Mouse (Mus musculus): ENCODE measurements around the gene Shisa5. TPM values are rescaled to one million over a fixed set of nuclear protein-coding genes. Genes with fewer than 3 reads are reported as not detected.

The Shisa5 gene
- polyA plus RNA-seq, 1 experiment, result 675 TPM

- WGBS, result 75% methylated on average over 7 of the region's 7 CpGs
- H3K4me3 ChIP-seq (ENCODE audit: low read depth, low read length), result no peak overlapping the region
- H3K4me1 ChIP-seq (ENCODE audit: control insufficient read depth, insufficient read depth, insufficient read length, low read length), result 0 out of 2 replicates have a peak, but pooled peaks cover 4% of the 10 kb centered on the region
- H3K27me3 ChIP-seq (ENCODE audit: control insufficient read depth, insufficient read depth, low read length), result no peaks in the 10 kb centered on the region
- H3K36me3 ChIP-seq (ENCODE audit: control insufficient read depth, insufficient read depth, low read length), result no peaks in the 10 kb centered on the region
- H3K27ac ChIP-seq (ENCODE audit: insufficient read depth, low read depth, low read length), result no peak overlapping the region
- TF ChIP-seq POLR2A (IDR thresholded peaks at IDR 0.05; ENCODE audit: low read depth, low read length), result no peak
- TF ChIP-seq CTCF (IDR thresholded peaks at IDR 0.05; ENCODE audit: extremely low read depth, insufficient read length, insufficient replicate concordance, low read depth, low read length), result no peak
Measured at GRCm38 (mm10) chr9:109103250-109103649, 64.9 kb downstream of the Shisa5 start.

- Histone ChIP-seq H3K4me3 (ENCODE audit: low read depth, low read length) (no peak overlapping the region), H3K4me1 (ENCODE audit: control insufficient read depth, insufficient read depth, insufficient read length, low read length) (0 out of 2 replicates have a peak, but pooled peaks cover 4% of the 10 kb centered on the region), H3K27me3 (ENCODE audit: control insufficient read depth, insufficient read depth, low read length) (no peaks in the 10 kb centered on the region), H3K36me3 (ENCODE audit: control insufficient read depth, insufficient read depth, low read length) (no peaks in the 10 kb centered on the region), H3K27ac (ENCODE audit: insufficient read depth, low read depth, low read length) (no peak overlapping the region)
- 90% methylated on average over 9 of the region's 9 CpGs for WGBS
- TF ChIP-seq CTCF (IDR thresholded peaks at IDR 0.05; ENCODE audit: extremely low read depth, insufficient read length, insufficient replicate concordance, low read depth, low read length) (no peak), POLR2A (IDR thresholded peaks at IDR 0.05; ENCODE audit: low read depth, low read length) (no peak)
Measured at GRCm38 (mm10) chr9:109104083-109104482, 65.7 kb downstream of the Shisa5 start.

- Histone ChIP-seq H3K4me3 (ENCODE audit: low read depth, low read length) (no peak overlapping the region), H3K27me3 (ENCODE audit: control insufficient read depth, insufficient read depth, low read length) (no peaks in the 10 kb centered on the region), H3K27ac (ENCODE audit: insufficient read depth, low read depth, low read length) (no peak overlapping the region), H3K36me3 (ENCODE audit: control insufficient read depth, insufficient read depth, low read length) (no peaks in the 10 kb centered on the region), H3K4me1 (ENCODE audit: control insufficient read depth, insufficient read depth, insufficient read length, low read length) (0 out of 2 replicates have a peak, but pooled peaks cover 4% of the 10 kb centered on the region)
- 61% methylated on average over 12 of the region's 12 CpGs for WGBS
- TF ChIP-seq POLR2A (IDR thresholded peaks at IDR 0.05; ENCODE audit: low read depth, low read length), result no peak
- no peak for TF ChIP-seq CTCF (IDR thresholded peaks at IDR 0.05; ENCODE audit: extremely low read depth, insufficient read length, insufficient replicate concordance, low read depth, low read length)
Measured at GRCm38 (mm10) chr9:109105011-109105410, 66.6 kb downstream of the Shisa5 start.

GRCm38 (mm10) chr9:109105648-109106047 lies 67.3 kb downstream of the Shisa5 start:
- Histone ChIP-seq H3K4me3 (ENCODE audit: low read depth, low read length) (no peak overlapping the region), H3K27ac (ENCODE audit: insufficient read depth, low read depth, low read length) (no peak overlapping the region), H3K27me3 (ENCODE audit: control insufficient read depth, insufficient read depth, low read length) (no peaks in the 10 kb centered on the region), H3K36me3 (ENCODE audit: control insufficient read depth, insufficient read depth, low read length) (no peaks in the 10 kb centered on the region), H3K4me1 (ENCODE audit: control insufficient read depth, insufficient read depth, insufficient read length, low read length) (0 out of 2 replicates have a peak, but pooled peaks cover 4% of the 10 kb centered on the region)
- 49% methylated on average over 12 of the region's 12 CpGs for WGBS
- no peak for TF ChIP-seq POLR2A (IDR thresholded peaks at IDR 0.05; ENCODE audit: low read depth, low read length)
- no peak for TF ChIP-seq CTCF (IDR thresholded peaks at IDR 0.05; ENCODE audit: extremely low read depth, insufficient read length, insufficient replicate concordance, low read depth, low read length)

GRCm38 (mm10) chr9:109107341-109107740 lies 69.0 kb downstream of the Shisa5 start:
- H3K4me3 ChIP-seq (ENCODE audit: low read depth, low read length), result no peak overlapping the region
- H3K4me1 ChIP-seq (ENCODE audit: control insufficient read depth, insufficient read depth, insufficient read length, low read length), result 0 out of 2 replicates have a peak, but pooled peaks cover 4% of the 10 kb centered on the region
- H3K27ac ChIP-seq (ENCODE audit: insufficient read depth, low read depth, low read length), result no peak overlapping the region
- H3K36me3 ChIP-seq (ENCODE audit: control insufficient read depth, insufficient read depth, low read length), result no peaks in the 10 kb centered on the region
- H3K27me3 ChIP-seq (ENCODE audit: control insufficient read depth, insufficient read depth, low read length), result no peaks in the 10 kb centered on the region
- 84% methylated on average over 6 of the region's 6 CpGs for WGBS
- TF ChIP-seq CTCF (IDR thresholded peaks at IDR 0.05; ENCODE audit: extremely low read depth, insufficient read length, insufficient replicate concordance, low read depth, low read length) (no peak), POLR2A (IDR thresholded peaks at IDR 0.05; ENCODE audit: low read depth, low read length) (no peak)

Other genes with a start within 250 kb of the Shisa5 start
- 13.5 and 18.1 TPM in 2 replicates for gene Nckipsd, start 230.2 kb upstream of the Shisa5 start, polyA plus RNA-seq (2012; rRNA removed)
- gene Celsr3, start 212.2 kb upstream of the Shisa5 start, polyA plus RNA-seq (2012; rRNA removed), result 1.5 and 1.7 TPM in 2 replicates
- 734 and 815 TPM in 2 replicates for gene Slc26a6, start 185.3 kb upstream of the Shisa5 start, polyA plus RNA-seq (2012; rRNA removed)
- 33.6 and 39.0 TPM in 2 replicates for gene Tmem89, start 123.9 kb upstream of the Shisa5 start, polyA plus RNA-seq (2012; rRNA removed)
- gene Uqcrc1, start 101.9 kb upstream of the Shisa5 start, polyA plus RNA-seq (2012; rRNA removed), result 991 and 1,216 TPM in 2 replicates
- 3.4 and 9.7 TPM in 2 replicates for gene Col7a1, start 85.0 kb upstream of the Shisa5 start, polyA plus RNA-seq (2012; rRNA removed)
- 0.23 and 0.56 TPM in 2 replicates for gene Ucn2, start 52.6 kb upstream of the Shisa5 start, polyA plus RNA-seq (2012; rRNA removed)
- 53.2 and 121 TPM in 2 replicates for gene Pfkfb4, start 46.8 kb upstream of the Shisa5 start, polyA plus RNA-seq (2012; rRNA removed)
- 51.9 and 174 TPM in 2 replicates for gene Trex1, start 21.2 kb downstream of the Shisa5 start, polyA plus RNA-seq (2012; rRNA removed)
- gene Atrip, start 35.6 kb downstream of the Shisa5 start, polyA plus RNA-seq (2012; rRNA removed), result 5.8 and 10.7 TPM in 2 replicates
- gene Ccdc51, start 43.9 kb downstream of the Shisa5 start, polyA plus RNA-seq (2012; rRNA removed), result 5.5 and 11.3 TPM in 2 replicates
- 0.58 and 1.6 TPM in 2 replicates for gene Tma7, start 44.0 kb downstream of the Shisa5 start, polyA plus RNA-seq (2012; rRNA removed)
- gene Plxnb1, start 56.8 kb downstream of the Shisa5 start, polyA plus RNA-seq (2012; rRNA removed), result 2.6 and 3.4 TPM in 2 replicates
- gene Fbxw21, start 123.5 kb downstream of the Shisa5 start, polyA plus RNA-seq (2012; rRNA removed), result not detected in 2 replicates
- gene Fbxw13, start 157.4 kb downstream of the Shisa5 start, polyA plus RNA-seq (2012; rRNA removed), result 0.09 TPM in 1 of 2 replicates, not detected in the other
- gene Fbxw20, start 196.2 kb downstream of the Shisa5 start, polyA plus RNA-seq (2012; rRNA removed), result not detected in 2 replicates
- gene Fbxw14, start 249.1 kb downstream of the Shisa5 start, polyA plus RNA-seq (2012; rRNA removed), result not detected in 2 replicates